Comparison of ENCODE assay signal across 9 mouse cellular contexts in the genomic region with DNA sequence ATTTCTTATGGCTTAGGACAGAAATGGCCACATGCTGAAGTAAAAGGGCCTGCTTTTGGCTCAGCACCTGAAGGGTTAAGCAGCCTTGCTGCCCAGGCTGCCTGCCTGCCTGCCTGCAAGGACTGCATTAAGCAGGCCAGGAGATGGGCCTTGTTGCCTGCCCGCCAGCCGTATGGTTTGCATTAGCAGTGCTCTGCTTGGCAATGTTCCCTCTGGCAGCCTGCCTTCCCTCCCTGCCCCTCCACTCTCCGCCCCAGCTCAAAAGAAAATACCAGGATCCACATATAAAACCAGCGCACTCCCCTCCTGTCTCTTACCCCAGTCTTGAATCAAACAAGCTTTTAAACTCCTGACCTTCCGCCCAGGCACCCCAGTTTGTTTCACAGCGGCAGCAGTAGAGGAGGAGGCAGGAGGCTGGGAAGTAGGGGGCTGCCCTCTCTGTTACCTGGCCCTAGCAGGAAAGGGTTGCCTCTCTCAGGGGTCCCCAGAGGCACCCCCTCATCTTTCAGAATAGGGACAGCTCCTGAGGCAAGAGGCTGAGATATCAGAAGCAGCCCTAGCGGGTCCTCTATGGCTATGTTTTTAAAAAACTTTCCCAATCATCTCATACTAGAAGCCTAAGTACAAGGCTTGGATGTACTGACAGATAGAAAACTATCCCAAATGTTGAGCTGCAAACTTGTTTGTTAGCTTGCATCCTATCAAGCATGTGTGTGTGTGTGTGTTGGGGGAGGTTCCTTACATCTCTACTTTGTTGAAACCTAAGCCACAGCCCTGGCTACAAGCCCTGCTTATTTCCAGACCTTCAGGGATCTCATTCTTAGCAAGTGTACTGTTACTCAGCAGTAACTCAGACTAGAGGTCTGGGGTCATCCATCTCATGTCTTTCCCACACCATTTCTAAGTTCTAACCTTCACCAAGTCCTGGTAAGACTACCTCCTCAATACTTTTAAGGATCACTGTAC.
DNase-seq lines count a peak whose midpoint lies in the region; ATAC-seq and TF ChIP-seq lines count a peak whose summit lies in the region.
"Had no signal": no experiment of that assay in that cellular context is flagged by ENCODE, and none has a peak within 500 bp of the region (broad histone marks: within the 10 kb centered on the region; RNA-seq: fewer than 3 reads in every experiment).

No protein-coding gene starts in this region.

- H3K27ac ChIP-seq in embryonic facial prominence, embryonic 13.5 days, result peak overlapping the region; percentile 97
- H3K27ac ChIP-seq in intestine, postnatal 0 days (ENCODE audit: low read depth, low read length), result 0 out of 2 replicates have a peak overlapping the region, but pooled peaks have one; percentile 41

- H3K4me2 ChIP-seq in embryonic facial prominence, embryonic 13.5 days, result peak overlapping the region; percentile 49
- no peak overlapping the region for H3K4me2 ChIP-seq in intestine, postnatal 0 days (replicated peaks; ENCODE audit: low read depth)

- no peaks in the 10 kb centered on the region for H3K9me3 ChIP-seq in embryonic facial prominence, embryonic 13.5 days
- no peaks in the 10 kb centered on the region for H3K9me3 ChIP-seq in intestine, postnatal 0 days (ENCODE audit: control insufficient read depth)

- peaks cover 77% of the 10 kb centered on the region for H3K4me1 ChIP-seq in embryonic facial prominence, embryonic 13.5 days
- peaks cover 4% of the 10 kb centered on the region; the same call in 1 of the 2 replicates for H3K4me1 ChIP-seq in intestine, postnatal 0 days (replicated peaks; ENCODE audit: control insufficient read depth, insufficient read depth, low read length)

- WGBS in embryonic facial prominence, embryonic 13.5 days, result 15% methylated on average over 7 of the region's 7 CpGs
- WGBS in intestine, postnatal 0 days, result 58% methylated on average over 7 of the region's 7 CpGs

- ATAC-seq in embryonic facial prominence, embryonic 13.5 days (ENCODE audit: insufficient number of reproducible peaks, insufficient read depth, low FRiP score, low TSS enrichment, low read depth), result peak; percentile 91
- no peak for ATAC-seq in intestine, postnatal 0 days
- peak; percentile 53 for ATAC-seq in megakaryocyte progenitor cell, adult 5-6 weeks (replicated peaks; ENCODE audit: poor library complexity)

- DNase-seq in adrenal gland, postnatal 36 days, result peak; percentile 81 to 84
- DNase-seq in heart, adult 18-20 months, result peak; percentile 69 to 72
- peak; percentile 35 to 69 for DNase-seq in left cerebral cortex, adult 9 months (ENCODE audit: low spot score in 2 of 2)
- DNase-seq in skeletal muscle tissue, adult 2 months (ENCODE audit: low read depth, low spot score), result peak; percentile 57
- DNase-seq in thymus, postnatal 36 days, result no peak

- no peaks in the 10 kb centered on the region for H3K27me3 ChIP-seq in embryonic facial prominence, embryonic 13.5 days
- H3K27me3 ChIP-seq in intestine, postnatal 0 days (replicated peaks; ENCODE audit: control insufficient read depth, insufficient read depth, low read length), result no peaks in the 10 kb centered on the region

- no peak for TF ChIP-seq CTCF in intestine, postnatal 0 days (IDR thresholded peaks at IDR 0.05; ENCODE audit: low read depth)

- peak overlapping the region; percentile 4; the same call in 1 of the 2 replicates for H3K4me3 ChIP-seq in embryonic facial prominence, embryonic 13.5 days
- no peak overlapping the region for H3K4me3 ChIP-seq in intestine, postnatal 0 days (ENCODE audit: low read depth, low read length)
- H3K4me3 ChIP-seq: myocyte had no signal

- peaks cover 11% of the 10 kb centered on the region; the same call in 1 of the 2 replicates for H3K36me3 ChIP-seq in embryonic facial prominence, embryonic 13.5 days
- peaks cover 6% of the 10 kb centered on the region; the same call in 1 of the 2 replicates for H3K36me3 ChIP-seq in intestine, postnatal 0 days (ENCODE audit: control insufficient read depth, insufficient read depth)

- peak overlapping the region; percentile 49; the same call in 1 of the 2 replicates for H3K9ac ChIP-seq in embryonic facial prominence, embryonic 13.5 days
- no peak overlapping the region for H3K9ac ChIP-seq in intestine, postnatal 0 days (ENCODE audit: low read depth, low read length)

Comparison
In these comparisons a context has a peak if more than half of its experiments do, and no peak if none do; other contexts are left out.
1. DNase-seq: peak in adrenal gland, postnatal 36 days (2 of 2), heart, adult 18-20 months (2 of 2), left cerebral cortex, adult 9 months (2 of 2) and skeletal muscle tissue, adult 2 months (single experiment); none in thymus, postnatal 36 days (0 of 2).